6 mouse cellular contexts compared by ENCODE assay signal in the genomic region with DNA sequence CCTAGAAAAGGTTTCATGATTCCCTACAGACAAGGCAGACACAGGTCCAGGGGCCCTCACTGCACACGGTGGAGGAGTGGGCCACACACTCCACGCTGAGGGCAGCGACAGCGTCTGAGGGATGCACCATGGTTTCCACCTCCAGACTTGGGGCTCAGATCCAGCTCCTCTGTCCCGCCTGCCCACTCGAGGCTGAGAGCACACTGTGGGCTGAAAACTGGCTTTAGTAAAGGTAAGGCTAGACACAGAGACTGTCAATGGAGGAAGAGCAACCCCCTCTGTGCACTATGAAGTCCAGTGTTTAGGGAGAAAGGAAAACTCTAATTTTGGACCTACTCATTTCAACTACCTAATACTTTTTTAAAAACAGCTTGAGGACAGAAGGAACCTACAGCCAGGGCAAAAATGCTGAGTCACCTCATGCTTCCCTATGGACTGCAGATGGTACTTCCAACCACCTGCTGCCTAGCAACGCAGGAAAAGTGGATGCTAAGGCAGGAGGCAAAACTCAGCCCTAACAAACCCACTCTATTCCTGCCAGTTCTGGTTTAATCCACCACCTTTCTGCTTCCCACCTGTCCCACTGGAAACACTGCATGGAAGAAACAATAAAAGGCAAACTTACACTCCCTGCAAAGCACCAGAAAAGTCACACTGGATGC. TPM values are rescaled to one million over a fixed set of nuclear protein-coding genes. Genes with fewer than 3 reads are reported as not detected.
"Had no signal": no experiment of that assay in that cellular context is flagged by ENCODE, and none has a peak within 500 bp of the region (broad histone marks: within the 10 kb centered on the region; RNA-seq: fewer than 3 reads in every experiment).

No protein-coding gene starts in this region.

RNA-seq across cellular contexts. Expression of a gene that starts 7.9 kb away (rescaled TPM):
- total RNA-seq: layer of hippocampus, adult 18-20 months; layer of hippocampus, postnatal 36 days had no signal
- polyA plus RNA-seq: limb, embryonic 13.5 days; liver, adult 2 months; myocyte; neural tube, embryonic 11.5 days had no signal
